ENCODE assay signal across 8 mouse cellular contexts in the genomic region with DNA sequence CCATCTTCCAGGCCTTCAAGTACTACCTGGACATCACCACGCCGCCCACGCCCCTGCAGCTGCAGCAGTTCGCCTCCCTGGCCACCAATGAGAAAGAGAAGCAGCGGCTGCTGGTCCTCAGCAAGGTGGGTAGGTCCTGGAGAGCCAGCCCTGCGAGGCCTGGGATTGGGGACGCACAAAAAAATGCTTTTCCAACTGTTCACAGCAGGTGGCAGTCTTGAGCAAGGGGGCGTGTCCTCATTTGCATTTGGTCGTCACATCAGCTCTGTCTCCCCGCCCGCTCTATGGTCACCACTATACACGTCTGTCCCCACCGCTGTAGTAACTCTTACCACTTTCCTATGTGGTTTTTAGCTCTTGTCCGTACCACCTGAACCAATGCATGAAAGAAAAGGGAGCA. TPM values are rescaled to one million over a fixed set of nuclear protein-coding genes. Genes with fewer than 3 reads are reported as not detected.
DNase-seq lines count a peak whose midpoint lies in the region; ATAC-seq and TF ChIP-seq lines count a peak whose summit lies in the region.

No protein-coding gene starts in this region.

- no peak overlapping the region for H3K4me3 ChIP-seq in embryonic facial prominence, embryonic 11.5 days (ENCODE audit: low read depth, low read length)
- peak overlapping the region; percentile 37 for H3K4me3 ChIP-seq in heart, embryonic 12.5 days
- peak overlapping the region; percentile 34 for H3K4me3 ChIP-seq in kidney, embryonic 14.5 days (ENCODE audit: low read length)
- H3K4me3 ChIP-seq in lung, postnatal 0 days (ENCODE audit: low read depth, low read length): no peak overlapping the region

- TF ChIP-seq CTCF in lung, postnatal 0 days (IDR thresholded peaks at IDR 0.05): peak; percentile 91

- no peaks in the 10 kb centered on the region for H3K4me1 ChIP-seq in embryonic facial prominence, embryonic 11.5 days (ENCODE audit: control insufficient read depth, insufficient read depth, low read length)
- H3K4me1 ChIP-seq in heart, embryonic 12.5 days (replicated peaks): no peaks in the 10 kb centered on the region
- H3K4me1 ChIP-seq in kidney, embryonic 14.5 days (ENCODE audit: control insufficient read depth, insufficient read depth, low read length): no peaks in the 10 kb centered on the region
- H3K4me1 ChIP-seq in lung, postnatal 0 days (ENCODE audit: insufficient read depth, low read depth, low read length): no peaks in the 10 kb centered on the region

- DNase-seq in T-cell, adult 2 months (ENCODE audit: low spot score): peak; percentile 66
- peak; percentile 80 for DNase-seq in embryonic facial prominence, embryonic 11.5 days (ENCODE audit: low spot score)
- DNase-seq in lung, postnatal 0 days (ENCODE audit: low spot score): peak; percentile 77
- DNase-seq in retina, adult 2 months (ENCODE audit: low read depth, low spot score): peak; percentile 50
- peak; percentile 43 to 54 for DNase-seq in urinary bladder, postnatal 36 days (ENCODE audit: low spot score in 2 of 2)

- H3K27me3 ChIP-seq in embryonic facial prominence, embryonic 11.5 days (ENCODE audit: control insufficient read depth, insufficient read depth, low read length): no peaks in the 10 kb centered on the region
- H3K27me3 ChIP-seq in heart, embryonic 12.5 days (replicated peaks): peaks cover 32% of the 10 kb centered on the region
- peaks cover 3% of the 10 kb centered on the region for H3K27me3 ChIP-seq in kidney, embryonic 14.5 days (ENCODE audit: control insufficient read depth, insufficient read depth, low read length)
- 0 out of 2 replicates have a peak, but pooled peaks cover 5% of the 10 kb centered on the region for H3K27me3 ChIP-seq in lung, postnatal 0 days (replicated peaks; ENCODE audit: insufficient read depth, low read length)

- no peak for TF ChIP-seq EP300 in lung, postnatal 0 days (IDR thresholded peaks at IDR 0.05)

- H3K4me2 ChIP-seq in embryonic facial prominence, embryonic 11.5 days (ENCODE audit: low read depth, low read length): peak overlapping the region; percentile 36
- H3K4me2 ChIP-seq in heart, embryonic 12.5 days: peak overlapping the region; percentile 71
- H3K4me2 ChIP-seq in kidney, embryonic 14.5 days (replicated peaks; ENCODE audit: low read depth, low read length): peak overlapping the region; percentile 45
- H3K4me2 ChIP-seq in lung, postnatal 0 days (replicated peaks; ENCODE audit: low read depth, low read length): peak overlapping the region; percentile 42

- no peak overlapping the region for H3K9ac ChIP-seq in embryonic facial prominence, embryonic 11.5 days (replicated peaks; ENCODE audit: low read length)
- H3K9ac ChIP-seq in heart, embryonic 12.5 days: no peak overlapping the region; the same call in 1 of the 2 replicates
- H3K9ac ChIP-seq in kidney, embryonic 14.5 days (ENCODE audit: low read depth, low read length): no peak overlapping the region
- H3K9ac ChIP-seq in lung, postnatal 0 days (replicated peaks; ENCODE audit: low read depth): no peak overlapping the region

- WGBS in embryonic facial prominence, embryonic 11.5 days: 11% methylated on average over 14 of the region's 14 CpGs
- WGBS in heart, embryonic 12.5 days: 13% methylated on average over 14 of the region's 14 CpGs
- WGBS in kidney, embryonic 14.5 days: 16% methylated on average over 14 of the region's 14 CpGs
- 12% methylated on average over 14 of the region's 14 CpGs for WGBS in lung, postnatal 0 days

- H3K27ac ChIP-seq in embryonic facial prominence, embryonic 11.5 days (replicated peaks; ENCODE audit: low read depth, low read length): no peak overlapping the region
- H3K27ac ChIP-seq in heart, embryonic 12.5 days (ENCODE audit: poor library complexity, severe bottlenecking): no peak overlapping the region
- no peak overlapping the region for H3K27ac ChIP-seq in kidney, embryonic 14.5 days (ENCODE audit: low read depth, low read length)
- H3K27ac ChIP-seq in lung, postnatal 0 days (ENCODE audit: low read length): no peak overlapping the region

- peak; percentile 89 for ATAC-seq in CD4-positive, CD25-positive, alpha-beta regulatory T cell, adult 4 months
- ATAC-seq in embryonic facial prominence, embryonic 11.5 days (replicated peaks; ENCODE audit: insufficient number of reproducible peaks, low FRiP score, low TSS enrichment, low read depth): no peak
- ATAC-seq in heart, embryonic 12.5 days (ENCODE audit: insufficient number of reproducible peaks, low FRiP score): peak; percentile 63
- ATAC-seq in kidney, embryonic 14.5 days (ENCODE audit: low FRiP score, low TSS enrichment): peak; percentile 70
- peak; percentile 72 for ATAC-seq in lung, postnatal 0 days

- no peaks in the 10 kb centered on the region for H3K36me3 ChIP-seq in embryonic facial prominence, embryonic 11.5 days (replicated peaks; ENCODE audit: control insufficient read depth, insufficient read depth, low read depth, low read length)
- no peaks in the 10 kb centered on the region for H3K36me3 ChIP-seq in heart, embryonic 12.5 days
- H3K36me3 ChIP-seq in kidney, embryonic 14.5 days (ENCODE audit: control insufficient read depth, insufficient read depth, low read length): no peaks in the 10 kb centered on the region
- no peaks in the 10 kb centered on the region for H3K36me3 ChIP-seq in lung, postnatal 0 days (ENCODE audit: insufficient read depth, low read length)

- H3K9me3 ChIP-seq in embryonic facial prominence, embryonic 11.5 days (replicated peaks; ENCODE audit: control insufficient read depth, low read length): no peaks in the 10 kb centered on the region
- H3K9me3 ChIP-seq in heart, embryonic 12.5 days (replicated peaks): no peaks in the 10 kb centered on the region
- no peaks in the 10 kb centered on the region for H3K9me3 ChIP-seq in kidney, embryonic 14.5 days (ENCODE audit: control insufficient read depth, low read length)
- H3K9me3 ChIP-seq in lung, postnatal 0 days (ENCODE audit: low read length): no peaks in the 10 kb centered on the region

RNA-seq across cellular contexts. Expression of gene Fbxo21, which starts 38.3 kb away (rescaled TPM):
- polyA plus RNA-seq in CD4-positive, CD25-positive, alpha-beta regulatory T cell, adult 4 months (2017; shearing (Covaris generic)): 10 to 100 TPM in 1 of 2 experiments, 1 to 10 TPM in 1; 7.9 to 12.5 TPM
- 67.6 and 74.6 TPM in 2 replicates for polyA plus RNA-seq in embryonic facial prominence, embryonic 11.5 days (2014; fragmentation: Nextera tagmentation; extraction: Ambion mirVana)
- polyA plus RNA-seq in heart, embryonic 12.5 days (2016; fragmentation: Nextera tagmentation; extraction: Ambion mirVana): 67.3 and 71.2 TPM in 2 replicates
- polyA plus RNA-seq in kidney, embryonic 14.5 days (2014; fragmentation: Nextera tagmentation; extraction: Ambion mirVana): 38.4 and 82.9 TPM in 2 replicates
- polyA plus RNA-seq in lung, postnatal 0 days (2015; fragmentation: Nextera tagmentation; extraction: Ambion mirVana): 18.8 and 19.8 TPM in 2 replicates

Comparison
In these comparisons a context has a peak if more than half of its experiments do, and no peak if none do; other contexts are left out.
1. H3K4me3 ChIP-seq: peak in heart, embryonic 12.5 days (single experiment) and kidney, embryonic 14.5 days (single experiment); none in embryonic facial prominence, embryonic 11.5 days (single experiment) and lung, postnatal 0 days (single experiment).
2. Peak in every context shown above with its lines, with median percentiles within 50 percentile points of each other: DNase-seq and H3K4me2 ChIP-seq.